Mouse (Mus musculus) CH12.LX (cell line): Measurements from ENCODE around the gene Cenpu.

Experiments used
- CTCF ChIP-seq, 2 experiments: IDR thresholded peaks in 1 of 2; conservative IDR thresholded peaks in 1 of 2; 2 replicates each; pipeline ENCODE4 v1.5.1; 2011 to 2012; ENCODE audit warnings: low read depth in 2 of 2, low read length in 2 of 2, improper control_type of control experiment in 1 of 2, inconsistent platforms in 1 of 2, mild to moderate bottlenecking in 1 of 2, moderate library complexity in 1 of 2
- EP300 ChIP-seq: IDR thresholded peaks from 2 replicates; pipeline ENCODE4 v1.6.1; 2011; ENCODE audit warnings: low read length, improper control_type of control experiment
- HCFC1 ChIP-seq: IDR thresholded peaks from 2 replicates; pipeline ENCODE4 v1.6.1; 2012; ENCODE audit warnings: low read depth, mild to moderate bottlenecking, inconsistent platforms, low read length, improper control_type of control experiment
- JUND ChIP-seq: conservative IDR thresholded peaks from 2 replicates; pipeline ENCODE4 v1.6.1; 2011; ENCODE audit warnings: low read depth, low read length, improper control_type of control experiment
- MAFK ChIP-seq: IDR thresholded peaks from 2 replicates; pipeline ENCODE4 v1.6.1; 2011; ENCODE audit warnings: low read length, improper control_type of control experiment; ENCODE audit not compliant: insufficient replicate concordance
- MAZ ChIP-seq: IDR thresholded peaks from 2 replicates; pipeline ENCODE4 v1.6.1; 2012; ENCODE audit warnings: low read depth, mild to moderate bottlenecking, inconsistent platforms, low read length, improper control_type of control experiment, moderate library complexity
- MEF2A ChIP-seq: IDR thresholded peaks from 2 replicates; pipeline ENCODE4 v1.6.1; 2014; ENCODE audit warnings: low read depth, mild to moderate bottlenecking, inconsistent platforms, low read length, improper control_type of control experiment, borderline replicate concordance
- MXI1 ChIP-seq: IDR thresholded peaks from 2 replicates; pipeline ENCODE4 v1.6.1; 2011; ENCODE audit warnings: mild to moderate bottlenecking, low read depth, low read length, improper control_type of control experiment
- POLR2A ChIP-seq: IDR thresholded peaks from 2 replicates; pipeline ENCODE4 v1.6.1; 2011; ENCODE audit warnings: low read depth, mild to moderate bottlenecking, improper control_type of control experiment, low read length
- SIN3A ChIP-seq: IDR thresholded peaks from 2 replicates; pipeline ENCODE4 v1.6.1; 2012; ENCODE audit warnings: low read length, improper control_type of control experiment, inconsistent platforms
- USF1 ChIP-seq: IDR thresholded peaks from 2 replicates; pipeline ENCODE4 v1.6.1; 2014; ENCODE audit warnings: low read depth, mild to moderate bottlenecking, inconsistent platforms, low read length, improper control_type of control experiment
- USF2 ChIP-seq: conservative IDR thresholded peaks from 2 replicates; pipeline ENCODE4 v1.6.1; 2011; ENCODE audit warnings: low read depth, low read length, improper control_type of control experiment

- no peak for TF ChIP-seq USF2
- no peak for TF ChIP-seq MAFK
- no peak for TF ChIP-seq HCFC1
- TF ChIP-seq MEF2A, result no peak
- TF ChIP-seq JUND, result no peak
- TF ChIP-seq POLR2A, result no peak
- TF ChIP-seq EP300, result no peak
- no peak for TF ChIP-seq SIN3A
- no peak for TF ChIP-seq MAZ
- no peak for TF ChIP-seq MXI1
- no peak for TF ChIP-seq USF1
- TF ChIP-seq CTCF (conservative IDR thresholded peaks at IDR 0.05 in 1 of 2, IDR thresholded peaks at IDR 0.05 in 1 of 2; ENCODE audit: low read depth in 2 of 2, low read length in 2 of 2), result no peak
Observed at GRCm38 (mm10) chr8:46562333-46562732, 10.5 kb downstream of the Cenpu start.
